Mouse (Mus musculus) lung, adult 2 months (tissue): ENCODE data around the gene Smurf2. TPM values are rescaled to one million over a fixed set of nuclear protein-coding genes. Genes with fewer than 3 reads are reported as not detected.

Source experiments
- DNase-seq: peaks from one replicate; pipeline ENCODE4 v3.0.0; 2022
- H3K4me1 ChIP-seq: fragments of 200-500 bp; 2 replicates; pipeline ENCODE4 v1.6.1; 2011; ENCODE audit warnings: low read length; ENCODE audit not compliant: control insufficient read depth, insufficient read depth
- H3K4me3 ChIP-seq: fragments of 200-500 bp; replicated peaks from 2 replicates; pipeline ENCODE3; 2011; ENCODE audit warnings: low read depth, mild to moderate bottlenecking, control low read depth, low read length; ENCODE audit errors: extremely low read depth
- CTCF ChIP-seq: fragments of 200-500 bp; IDR thresholded peaks from 2 replicates; pipeline ENCODE4 v1.5.1; 2011; ENCODE audit warnings: mild to moderate bottlenecking, low read length, control low read depth; ENCODE audit not compliant: insufficient read depth
- POLR2A ChIP-seq: fragments of 200-500 bp; IDR thresholded peaks from 2 replicates; pipeline ENCODE4 v1.6.1; 2011; ENCODE audit warnings: low read depth, mild to moderate bottlenecking, control low read depth, low read length, borderline replicate concordance; ENCODE audit errors: extremely low read depth
- WGBS: fragments of 180-500 bp; shearing (Covaris S2); methylation state at CpG from one replicate; pipeline ENCODE4 v1.1.7; 2018; 5-methylcytosine and 5-hydroxymethylcytosine counted together
- polyA plus RNA-seq: library from polyadenylated mRNA; depleted of rRNA; stranded (reverse); fragments of >200 nt; gene quantifications from 2 replicates; pipeline ENCODE4 v1.2.3, GENCODE M21; 2012

The Smurf2 gene
- polyA plus RNA-seq, 1 experiment = 24.7 TPM

- H3K4me3 ChIP-seq = no peak overlapping the region
- 74% methylated on average over 10 of the region's 10 CpGs for whole genome bisulfite sequencing
- no peak for DNase-seq
- TF ChIP-seq CTCF (no peak), POLR2A (no peak)
- peaks cover 6% of the 10 kb centered on the region for H3K4me1 ChIP-seq
Measured at GRCm38 (mm10) chr11:106824403-106824802, 96.1 kb downstream of the Smurf2 start.

GRCm38 (mm10) chr11:106823741-106824140 lies 96.8 kb downstream of the Smurf2 start:
- no peak for DNase-seq
- no peak overlapping the region for H3K4me3 ChIP-seq
- 93% methylated on average over 8 of the region's 8 CpGs for WGBS
- no peak for TF ChIP-seq CTCF
- no peak for TF ChIP-seq POLR2A
- H3K4me1 ChIP-seq = peaks cover 6% of the 10 kb centered on the region

- no peak for TF ChIP-seq CTCF
- no peak for TF ChIP-seq POLR2A
- WGBS = 76% methylated on average over 5 of the region's 5 CpGs
- Histone ChIP-seq H3K4me3 (no peak overlapping the region), H3K4me1 (peaks cover 6% of the 10 kb centered on the region)
- no peak for DNase-seq
Measured at GRCm38 (mm10) chr11:106822911-106823310, 97.6 kb downstream of the Smurf2 start.

- Histone ChIP-seq H3K4me3 (no peak overlapping the region), H3K4me1 (peaks cover 6% of the 10 kb centered on the region)
- WGBS = 90% methylated on average over 8 of the region's 8 CpGs
- DNase-seq = no peak
- no peak for TF ChIP-seq POLR2A
- TF ChIP-seq CTCF = no peak
Measured at GRCm38 (mm10) chr11:106822491-106822890, 98.0 kb downstream of the Smurf2 start.

- Histone ChIP-seq H3K4me1 (peaks cover 6% of the 10 kb centered on the region), H3K4me3 (no peak overlapping the region)
- WGBS = 71% methylated on average over 6 of the region's 6 CpGs
- no peak for TF ChIP-seq CTCF
- no peak for TF ChIP-seq POLR2A
- DNase-seq = no peak
Measured at GRCm38 (mm10) chr11:106821397-106821796, 99.1 kb downstream of the Smurf2 start.

- Histone ChIP-seq H3K4me1 (peaks cover 6% of the 10 kb centered on the region), H3K4me3 (no peak overlapping the region)
- peak; percentile 36 for DNase-seq
- WGBS = 27% methylated on average over 4 of the region's 4 CpGs
- TF ChIP-seq POLR2A = no peak
- no peak for TF ChIP-seq CTCF
Measured at GRCm38 (mm10) chr11:106820972-106821371, 99.5 kb downstream of the Smurf2 start.

- DNase-seq = no peak
- H3K4me1 ChIP-seq = peaks cover 6% of the 10 kb centered on the region
- TF ChIP-seq POLR2A (no peak), CTCF (no peak)
- WGBS = 81% methylated on average over 6 of the region's 6 CpGs
- no peak overlapping the region for H3K4me3 ChIP-seq
Measured at GRCm38 (mm10) chr11:106820252-106820651, 100.3 kb downstream of the Smurf2 start.

- Histone ChIP-seq H3K4me1 (peaks cover 6% of the 10 kb centered on the region), H3K4me3 (no peak overlapping the region)
- no peak for DNase-seq
- WGBS = 82% methylated on average over 9 of the region's 9 CpGs
- TF ChIP-seq POLR2A (no peak), CTCF (no peak)
Measured at GRCm38 (mm10) chr11:106819595-106819994, 100.9 kb downstream of the Smurf2 start.

- peaks cover 6% of the 10 kb centered on the region for H3K4me1 ChIP-seq
- no peak for TF ChIP-seq POLR2A
- TF ChIP-seq CTCF = no peak
- DNase-seq = no peak
- WGBS = 41% methylated on average over 9 of the region's 9 CpGs
- H3K4me3 ChIP-seq = no peak overlapping the region
Measured at GRCm38 (mm10) chr11:106818341-106818740, 102.2 kb downstream of the Smurf2 start.

GRCm38 (mm10) chr11:106817808-106818207 lies 102.7 kb downstream of the Smurf2 start:
- no peak overlapping the region for H3K4me3 ChIP-seq
- WGBS = 77% methylated on average over 6 of the region's 6 CpGs
- TF ChIP-seq CTCF (no peak), POLR2A (no peak)
- no peak for DNase-seq
- peaks cover 6% of the 10 kb centered on the region for H3K4me1 ChIP-seq
